Comparison of ENCODE assay signal across 8 mouse cellular contexts in genomic region chr2:70629339-70629761, GRCm38 (mm10). TPM values are rescaled to one million over a fixed set of nuclear protein-coding genes. Genes with fewer than 3 reads are reported as not detected.
DNase-seq lines count a peak whose midpoint lies in the region; ATAC-seq and TF ChIP-seq lines count a peak whose summit lies in the region.

No protein-coding gene starts in this region.

- H3K27ac ChIP-seq in hindbrain, embryonic 12.5 days: no peak overlapping the region
- H3K27ac ChIP-seq in neural tube, embryonic 13.5 days (replicated peaks): peak overlapping the region; percentile 59

- 32% methylated on average over 10 of the region's 10 CpGs for WGBS in lung, adult 2 months
- 15% methylated on average over 10 of the region's 10 CpGs for WGBS in hindbrain, embryonic 12.5 days
- 6% methylated on average over 10 of the region's 10 CpGs for WGBS in neural tube, embryonic 13.5 days

- intact Hi-C loops in left cerebral cortex, postnatal 4 days (cut with DNase I): no loop called here

- no peaks in the 10 kb centered on the region for H3K9me3 ChIP-seq in hindbrain, embryonic 12.5 days (replicated peaks)
- no peaks in the 10 kb centered on the region for H3K9me3 ChIP-seq in neural tube, embryonic 13.5 days

- no peak for TF ChIP-seq CTCF in lung, adult 2 months (IDR thresholded peaks at IDR 0.05; ENCODE audit: insufficient read depth, low read length)

- H3K4me1 ChIP-seq in lung, adult 2 months (ENCODE audit: control insufficient read depth, insufficient read depth, low read length): no peaks in the 10 kb centered on the region
- H3K4me1 ChIP-seq in hindbrain, embryonic 12.5 days: peaks cover 11% of the 10 kb centered on the region
- peaks cover 19% of the 10 kb centered on the region for H3K4me1 ChIP-seq in neural tube, embryonic 13.5 days (replicated peaks)

- peak; percentile 4 to 24 for DNase-seq in lung, adult 18-20 months
- no peak for DNase-seq in lung, adult 2 months
- peak; percentile 83 for DNase-seq in embryo, embryonic 11 days
- peak; percentile 56 for DNase-seq in left cerebral cortex, postnatal 4 days
- no peak for DNase-seq in gastrocnemius, adult 18-20 months (ENCODE audit: low spot score)
- no peak for DNase-seq in thymus, postnatal 10 days (ENCODE audit: low spot score in 2 of 2)

- peak; percentile 68 for ATAC-seq in hindbrain, embryonic 12.5 days (ENCODE audit: low FRiP score)
- peak; percentile 87 for ATAC-seq in neural tube, embryonic 13.5 days (ENCODE audit: low read depth)

- peak overlapping the region; percentile 34 for H3K4me2 ChIP-seq in hindbrain, embryonic 12.5 days (replicated peaks)
- peak overlapping the region; percentile 51 for H3K4me2 ChIP-seq in neural tube, embryonic 13.5 days

- H3K36me3 ChIP-seq in hindbrain, embryonic 12.5 days: no peaks in the 10 kb centered on the region
- H3K36me3 ChIP-seq in neural tube, embryonic 13.5 days: no peaks in the 10 kb centered on the region

- H3K4me3 ChIP-seq in lung, adult 2 months (replicated peaks; ENCODE audit: extremely low read depth, low read depth, low read length): no peak overlapping the region
- 0 out of 2 replicates have a peak overlapping the region, but pooled peaks have one; percentile 7 for H3K4me3 ChIP-seq in hindbrain, embryonic 12.5 days
- H3K4me3 ChIP-seq in neural tube, embryonic 13.5 days: peak overlapping the region; percentile 23

- no peak for TF ChIP-seq POLR2A in lung, adult 2 months (IDR thresholded peaks at IDR 0.05; ENCODE audit: borderline replicate concordance, extremely low read depth, low read depth, low read length)

- no peaks in the 10 kb centered on the region for H3K27me3 ChIP-seq in hindbrain, embryonic 12.5 days
- no peaks in the 10 kb centered on the region for H3K27me3 ChIP-seq in neural tube, embryonic 13.5 days

- H3K9ac ChIP-seq in hindbrain, embryonic 12.5 days: no peak overlapping the region
- peak overlapping the region; percentile 52; the same call in 1 of the 2 replicates for H3K9ac ChIP-seq in neural tube, embryonic 13.5 days

RNA-seq across cellular contexts. Expression of gene Gorasp2, which starts 32.0 kb away (rescaled TPM):
- polyA plus RNA-seq in lung, adult 2 months (2012; rRNA removed): 93.3 and 95.5 TPM in 2 replicates
- polyA plus RNA-seq in hindbrain, embryonic 12.5 days (2016; fragmentation: Nextera tagmentation; extraction: Ambion mirVana): 132 and 143 TPM in 2 replicates
- total RNA-seq in left cerebral cortex, postnatal 4 days (2021): 10 to 100 TPM; 97.4 to 98.8 TPM
- polyA plus RNA-seq in neural tube, embryonic 13.5 days (2015; fragmentation: Nextera tagmentation; extraction: Ambion mirVana): 120 and 125 TPM in 2 replicates
- total RNA-seq in gastrocnemius, adult 18-20 months (2021): 10 to 100 TPM; 78.6 to 81.0 TPM

RNA-seq across cellular contexts. Expression of gene Gm26558, which starts 32.6 kb away (rescaled TPM):
- 0.47 and 1.2 TPM in 2 replicates for polyA plus RNA-seq in lung, adult 2 months (2012; rRNA removed)
- 4.4 and 5.0 TPM in 2 replicates for polyA plus RNA-seq in hindbrain, embryonic 12.5 days (2016; fragmentation: Nextera tagmentation; extraction: Ambion mirVana)
- total RNA-seq in left cerebral cortex, postnatal 4 days (2021): 1 to 10 TPM; 1.4 to 1.7 TPM
- polyA plus RNA-seq in neural tube, embryonic 13.5 days (2015; fragmentation: Nextera tagmentation; extraction: Ambion mirVana): 2.6 and 4.0 TPM in 2 replicates
- total RNA-seq in gastrocnemius, adult 18-20 months (2021): not detected

Comparison
In these comparisons a context has a peak if more than half of its experiments do, and no peak if none do; other contexts are left out.
1. DNase-seq: peak in lung, adult 18-20 months (2 of 2), embryo, embryonic 11 days (single experiment) and left cerebral cortex, postnatal 4 days (single experiment); none in lung, adult 2 months (single experiment), gastrocnemius, adult 18-20 months (single experiment) and thymus, postnatal 10 days (0 of 2).